ENCODE assay signal across 10 mouse cellular contexts in genomic region chr4:15435111-15435899, GRCm38 (mm10).
DNase-seq lines count a peak whose midpoint lies in the region; ATAC-seq and TF ChIP-seq lines count a peak whose summit lies in the region.
"Had no signal": no experiment of that assay in that cellular context is flagged by ENCODE, and none has a peak within 500 bp of the region (broad histone marks: within the 10 kb centered on the region; RNA-seq: fewer than 3 reads in every experiment).

No protein-coding gene starts in this region.

- TF ChIP-seq EP300 in stomach, postnatal 0 days (optimal IDR thresholded peaks at IDR 0.05), result no peak

- no peak overlapping the region for H3K9ac ChIP-seq in hindbrain, embryonic 13.5 days
- no peak overlapping the region for H3K9ac ChIP-seq in neural tube, embryonic 13.5 days
- no peak overlapping the region for H3K9ac ChIP-seq in stomach, postnatal 0 days (ENCODE audit: low read length)

- no peak overlapping the region for H3K27ac ChIP-seq in hindbrain, embryonic 13.5 days
- H3K27ac ChIP-seq in neural tube, embryonic 13.5 days (replicated peaks), result no peak overlapping the region
- H3K27ac ChIP-seq in stomach, postnatal 0 days (replicated peaks), result no peak overlapping the region

- no peaks in the 10 kb centered on the region for H3K27me3 ChIP-seq in hindbrain, embryonic 13.5 days
- no peaks in the 10 kb centered on the region for H3K27me3 ChIP-seq in neural tube, embryonic 13.5 days
- H3K27me3 ChIP-seq in stomach, postnatal 0 days (ENCODE audit: control insufficient read depth, insufficient read depth, low read length), result no peaks in the 10 kb centered on the region

- no peak overlapping the region for H3K4me3 ChIP-seq in hindbrain, embryonic 13.5 days
- H3K4me3 ChIP-seq in neural tube, embryonic 13.5 days, result no peak overlapping the region
- no peak overlapping the region for H3K4me3 ChIP-seq in lung, adult 2 months (replicated peaks; ENCODE audit: extremely low read depth, low read depth, low read length)
- H3K4me3 ChIP-seq in stomach, postnatal 0 days (ENCODE audit: low read depth, low read length), result no peak overlapping the region

- H3K4me1 ChIP-seq in hindbrain, embryonic 13.5 days (replicated peaks), result peaks cover 16% of the 10 kb centered on the region
- H3K4me1 ChIP-seq in neural tube, embryonic 13.5 days (replicated peaks), result peaks cover 19% of the 10 kb centered on the region
- H3K4me1 ChIP-seq in lung, adult 2 months (ENCODE audit: control insufficient read depth, insufficient read depth, low read length), result no peaks in the 10 kb centered on the region
- no peaks in the 10 kb centered on the region for H3K4me1 ChIP-seq in stomach, postnatal 0 days (replicated peaks; ENCODE audit: control insufficient read depth, insufficient read depth)

- no peak for TF ChIP-seq CTCF in lung, adult 2 months (IDR thresholded peaks at IDR 0.05; ENCODE audit: insufficient read depth, low read length)
- no peak for TF ChIP-seq CTCF in stomach, postnatal 0 days (IDR thresholded peaks at IDR 0.05; ENCODE audit: low read depth)

- DNase-seq in left cerebral cortex, postnatal 14 days (ENCODE audit: low spot score in 2 of 2), result peak; percentile 28 to 37
- DNase-seq in left cerebral cortex, adult 11 months (ENCODE audit: low spot score), result no peak
- DNase-seq in embryo, embryonic 11.5 days (ENCODE audit: low read depth, low spot score), result peak; percentile 26
- DNase-seq in lung, adult 2 months, result no peak
- DNase-seq in stomach, postnatal 0 days (ENCODE audit: low spot score), result no peak
- DNase-seq: adrenal gland, postnatal 10 days; cerebellum, adult 9-10 months; heart, postnatal 14 days had no signal

- intact Hi-C loops in left cerebral cortex, postnatal 14 days (cut with DNase I), result no loop called here

- H3K9me3 ChIP-seq in hindbrain, embryonic 13.5 days, result no peaks in the 10 kb centered on the region
- H3K9me3 ChIP-seq in neural tube, embryonic 13.5 days, result no peaks in the 10 kb centered on the region
- H3K9me3 ChIP-seq in stomach, postnatal 0 days (ENCODE audit: control insufficient read depth, low read length), result no peaks in the 10 kb centered on the region

- TF ChIP-seq POLR2A in lung, adult 2 months (IDR thresholded peaks at IDR 0.05; ENCODE audit: borderline replicate concordance, extremely low read depth, low read depth, low read length), result no peak

- no peak overlapping the region for H3K4me2 ChIP-seq in hindbrain, embryonic 13.5 days
- no peak overlapping the region for H3K4me2 ChIP-seq in neural tube, embryonic 13.5 days
- H3K4me2 ChIP-seq in stomach, postnatal 0 days (replicated peaks; ENCODE audit: low read depth), result no peak overlapping the region

- H3K36me3 ChIP-seq in hindbrain, embryonic 13.5 days, result no peaks in the 10 kb centered on the region
- no peaks in the 10 kb centered on the region for H3K36me3 ChIP-seq in neural tube, embryonic 13.5 days
- H3K36me3 ChIP-seq in stomach, postnatal 0 days (ENCODE audit: control insufficient read depth, insufficient read depth, low read length), result no peaks in the 10 kb centered on the region

- ATAC-seq in hindbrain, embryonic 13.5 days (ENCODE audit: low FRiP score), result peak; percentile 85
- peak; percentile 88 for ATAC-seq in neural tube, embryonic 13.5 days (ENCODE audit: low read depth)
- ATAC-seq in stomach, postnatal 0 days (ENCODE audit: low FRiP score, low TSS enrichment), result no peak

- whole genome bisulfite sequencing in hindbrain, embryonic 13.5 days, result 37% methylated on average over 5 of the region's 5 CpGs
- 31% methylated on average over 5 of the region's 5 CpGs for WGBS in neural tube, embryonic 13.5 days
- WGBS in lung, adult 2 months, result 39% methylated on average over 5 of the region's 5 CpGs
- WGBS in stomach, postnatal 0 days, result 52% methylated on average over 5 of the region's 5 CpGs

Comparison
In these comparisons a context has a peak if more than half of its experiments do, and no peak if none do; other contexts are left out.
1. DNase-seq: peak in left cerebral cortex, postnatal 14 days (2 of 2) and embryo, embryonic 11.5 days (single experiment); none in left cerebral cortex, adult 11 months (single experiment), lung, adult 2 months (single experiment) and stomach, postnatal 0 days (single experiment).